Mouse (Mus musculus): Measurements from ENCODE around the gene Ccdc7a.
A peak's percentile ranks its signal among the peaks of the same experiment; 100 is the strongest.
"Not testable (repeated sequence)": the region's sequence is repeated elsewhere in the genome, so short reads cannot be mapped to it uniquely, and the experiment has no call there.

Gene Ccdc7a

DNA sequence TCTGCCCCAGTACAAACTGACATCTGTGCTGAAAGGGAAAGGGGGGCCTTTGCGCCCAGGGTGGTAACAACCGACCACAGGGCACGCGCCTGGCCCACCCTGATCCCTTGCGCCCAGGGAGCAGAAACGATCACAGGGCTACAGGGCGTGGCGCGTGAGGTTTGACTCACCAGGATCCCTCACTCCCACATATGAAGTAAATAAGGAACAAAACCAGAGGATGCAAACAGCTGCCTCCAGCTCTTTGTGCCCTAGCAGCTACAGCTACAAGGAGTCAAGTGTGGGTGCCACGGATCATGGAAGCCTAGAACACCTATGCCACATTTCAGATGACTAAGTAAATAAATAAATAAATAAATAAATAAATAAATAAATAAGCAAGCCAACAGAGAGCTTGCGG is at the start of gene Ccdc7a:
Gene Ccdc7a (minus strand): TSS at position 101 of the 400 bp plus-strand sequence.
- DNase-seq (ENCODE audit: low read depth, low spot score), result not testable (repeated sequence)

DNA sequence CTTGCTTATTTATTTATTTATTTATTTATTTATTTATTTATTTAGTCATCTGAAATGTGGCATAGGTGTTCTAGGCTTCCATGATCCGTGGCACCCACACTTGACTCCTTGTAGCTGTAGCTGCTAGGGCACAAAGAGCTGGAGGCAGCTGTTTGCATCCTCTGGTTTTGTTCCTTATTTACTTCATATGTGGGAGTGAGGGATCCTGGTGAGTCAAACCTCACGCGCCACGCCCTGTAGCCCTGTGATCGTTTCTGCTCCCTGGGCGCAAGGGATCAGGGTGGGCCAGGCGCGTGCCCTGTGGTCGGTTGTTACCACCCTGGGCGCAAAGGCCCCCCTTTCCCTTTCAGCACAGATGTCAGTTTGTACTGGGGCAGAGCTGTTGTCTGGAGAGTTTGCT is 1.5 kb upstream of the Ccdc7a start, which contains the start of gene Ccdc7b:
Gene Ccdc7b (plus strand): TSS at position 301 of the 400 bp plus-strand sequence.
- not testable (repeated sequence) for DNase-seq (ENCODE audit: low read depth, low spot score)

DNA sequence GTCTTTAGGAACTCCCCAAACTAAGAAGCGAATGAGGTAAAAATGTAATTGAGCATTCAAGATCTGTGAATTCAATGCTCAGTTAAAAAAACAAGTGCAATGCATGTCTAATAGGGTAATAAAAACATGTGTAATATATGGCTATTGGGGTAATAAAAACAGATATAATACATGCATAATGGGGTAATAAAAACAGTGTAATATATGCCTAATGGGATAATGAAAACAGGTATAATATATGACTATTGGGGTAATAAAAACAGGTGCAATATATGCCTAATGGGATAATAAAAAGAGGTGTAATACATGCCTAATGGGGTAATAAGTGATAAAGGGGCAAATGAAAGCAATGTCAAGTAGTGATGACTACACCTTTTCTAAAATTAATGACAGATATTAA is 73.9 kb downstream of the Ccdc7a start:
- DNase-seq (ENCODE audit: low read depth, low spot score), result no peak

DNA sequence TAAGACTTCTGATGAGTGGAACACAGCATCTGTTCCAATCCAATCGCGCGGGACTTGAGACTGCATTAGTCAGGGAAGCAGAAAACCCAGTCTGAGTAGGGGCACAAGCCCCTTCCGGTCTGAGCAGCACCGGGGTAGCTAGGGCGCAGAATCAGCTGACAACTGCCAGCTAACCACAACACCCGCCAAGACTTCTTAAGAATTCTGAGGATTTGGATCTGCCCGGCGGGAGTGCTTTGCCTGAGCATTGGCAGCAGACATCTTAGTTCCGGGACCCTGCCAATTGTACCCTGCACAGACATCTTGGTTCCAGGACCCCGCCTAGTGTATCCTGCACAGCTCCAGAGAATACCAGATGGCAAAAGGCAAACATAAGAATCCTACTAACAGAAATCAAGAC is 116.4 kb downstream of the Ccdc7a start:
- DNase-seq (ENCODE audit: low read depth, low spot score), result not testable (repeated sequence)

DNA sequence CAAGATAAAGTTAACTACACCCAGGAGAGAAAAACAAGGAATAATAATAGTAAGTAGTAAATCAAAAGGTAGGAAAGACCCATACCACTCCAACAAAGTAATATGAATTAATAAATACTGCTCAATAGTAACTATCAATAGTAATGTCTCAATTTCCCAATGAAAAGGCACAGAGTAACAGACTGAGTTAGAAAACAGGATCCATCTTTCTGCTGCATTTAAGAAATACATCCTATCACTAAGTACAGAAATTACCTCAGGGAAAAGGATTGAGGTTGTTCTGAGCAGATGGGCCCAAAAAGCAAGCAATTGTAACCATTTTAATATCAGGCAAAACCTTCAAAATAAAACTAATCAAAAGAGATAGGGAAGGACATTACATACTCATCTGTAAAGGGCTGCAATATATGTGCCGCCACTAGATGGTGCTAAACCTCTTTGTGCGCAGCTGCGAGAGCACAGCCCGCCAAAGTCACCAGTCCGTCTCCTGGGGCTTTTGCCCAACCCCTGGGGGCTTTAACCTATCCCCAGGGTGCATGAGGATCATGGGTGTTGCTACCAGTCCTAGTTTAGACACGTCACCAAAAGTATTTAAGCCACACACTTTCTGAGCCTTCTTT is 124.2 kb downstream of the Ccdc7a start:
- not testable (repeated sequence) for DNase-seq (ENCODE audit: low read depth, low spot score)

DNA sequence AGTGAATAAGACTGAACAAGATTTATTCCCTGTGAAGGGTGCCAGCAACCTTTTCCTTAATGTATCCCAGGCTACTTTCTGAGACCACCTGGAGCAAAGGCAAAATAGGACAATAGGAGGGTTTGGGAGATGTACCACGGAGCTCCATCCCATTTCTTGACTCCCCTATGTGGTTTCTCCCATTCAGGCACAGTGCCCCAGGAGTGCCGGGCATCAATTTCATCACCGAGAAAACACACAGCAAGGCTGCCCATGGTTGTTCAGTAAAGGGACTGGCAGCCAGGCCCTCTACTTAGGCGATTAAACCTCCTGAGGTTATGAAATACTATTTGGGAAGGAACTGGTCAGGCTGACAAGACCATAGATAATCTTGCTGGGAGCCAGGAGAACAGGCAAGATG is 131.9 kb downstream of the Ccdc7a start:
- DNase-seq (ENCODE audit: low read depth, low spot score), result no peak

DNA sequence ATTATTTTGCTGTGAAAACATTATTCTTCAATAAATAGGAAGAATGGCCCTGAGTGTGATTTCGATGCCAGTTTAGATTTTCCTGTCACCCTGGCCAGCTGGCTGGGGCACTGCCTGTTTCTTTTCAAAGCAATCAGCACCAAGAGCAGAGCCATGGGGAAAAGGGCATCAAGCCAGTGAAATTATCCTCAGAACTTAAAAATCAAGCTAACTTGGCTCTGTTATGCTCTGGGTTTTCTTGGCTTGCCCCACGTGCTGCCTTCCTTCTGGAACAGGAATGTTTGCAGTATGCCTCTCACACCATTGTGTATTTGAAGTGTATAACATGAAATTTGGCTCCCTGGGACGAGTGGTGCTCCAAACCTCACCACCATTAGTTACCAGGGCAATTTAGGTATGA is 182.6 kb downstream of the Ccdc7a start:
- DNase-seq (ENCODE audit: low read depth, low spot score), result no peak

DNA sequence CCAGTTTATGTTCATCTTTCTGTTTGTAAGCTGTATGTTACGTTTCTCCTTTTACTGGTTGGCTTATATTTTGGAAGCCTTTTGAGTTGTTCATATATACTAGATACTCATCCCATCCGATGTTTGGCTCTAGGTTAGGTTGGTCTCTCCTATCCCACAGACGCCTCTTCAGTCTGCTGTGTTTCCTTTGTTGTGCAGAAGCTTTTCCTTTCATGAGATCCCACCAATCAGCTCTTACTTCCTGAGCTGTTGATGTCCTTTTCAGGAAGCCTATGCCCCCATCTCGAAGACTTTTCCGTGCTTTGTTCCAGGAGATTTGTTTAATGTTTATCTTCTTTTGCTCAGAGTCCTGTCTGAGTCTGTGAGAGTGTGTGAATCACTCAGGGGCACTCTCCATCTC is 221.6 kb downstream of the Ccdc7a start:
- DNase-seq (ENCODE audit: low read depth, low spot score), result no peak

DNA sequence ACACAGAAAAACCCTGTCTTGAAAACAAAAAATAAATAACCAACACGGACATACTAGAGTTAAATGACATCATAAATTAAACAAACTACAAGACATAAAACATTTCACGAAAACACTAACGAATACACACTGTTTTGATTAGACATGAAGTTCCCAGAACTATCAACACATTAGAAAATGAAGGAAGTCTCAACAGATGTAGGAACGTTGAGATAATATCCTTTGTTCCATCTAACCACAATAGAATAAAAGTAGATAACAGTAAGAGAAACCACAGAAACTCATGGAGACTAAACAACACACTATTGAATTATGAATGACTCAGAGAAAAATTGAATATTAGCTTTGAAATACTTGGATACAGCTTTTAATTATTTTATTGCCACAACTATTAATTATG is 252.8 kb downstream of the Ccdc7a start:
- no peak for DNase-seq (ENCODE audit: low read depth, low spot score)

DNA sequence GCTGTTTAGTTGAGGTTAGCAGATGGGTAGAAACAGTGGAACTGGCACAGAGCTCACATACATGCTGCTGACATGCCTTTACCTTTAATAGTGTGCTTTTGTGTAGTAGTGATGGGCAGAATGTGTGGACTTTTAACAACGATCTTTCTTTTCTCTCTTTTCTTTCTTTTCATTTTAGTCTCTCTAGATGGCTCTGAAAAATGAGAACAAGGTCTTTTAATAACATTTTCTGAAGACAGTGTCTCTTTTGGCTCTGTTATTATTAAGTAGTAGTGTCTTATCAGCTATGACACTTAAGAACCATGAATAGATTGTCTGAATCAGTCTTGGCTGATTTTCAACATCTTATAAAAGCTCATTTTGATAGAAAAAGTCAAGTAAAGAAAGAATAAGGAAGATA is 266.7 kb downstream of the Ccdc7a start, which contains the start of gene Gm3952:
Gene Gm3952 (minus strand): TSS at position 101 of the 400 bp plus-strand sequence.
- no peak for DNase-seq (ENCODE audit: low read depth, low spot score)

DNA sequence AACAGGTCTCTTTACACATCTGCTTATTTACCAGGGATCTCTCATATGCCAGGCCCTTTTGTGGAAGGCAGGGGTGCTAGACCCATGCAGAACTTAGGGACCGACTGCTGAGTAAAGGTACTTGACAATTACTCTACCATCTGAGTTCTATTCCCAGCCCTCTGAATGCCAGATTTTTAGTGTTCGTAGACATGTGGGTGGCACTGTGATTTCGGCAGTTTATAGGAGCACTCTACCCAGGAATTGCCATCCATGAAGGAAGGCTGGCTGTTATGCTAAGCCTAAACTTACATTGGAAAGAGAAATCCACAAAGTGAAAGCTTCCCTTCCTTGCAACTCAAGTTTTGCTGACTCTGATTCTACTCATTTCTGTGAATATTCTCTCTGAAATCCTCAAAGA is 329.6 kb downstream of the Ccdc7a start:
- DNase-seq (ENCODE audit: low read depth, low spot score), result no peak

DNA sequence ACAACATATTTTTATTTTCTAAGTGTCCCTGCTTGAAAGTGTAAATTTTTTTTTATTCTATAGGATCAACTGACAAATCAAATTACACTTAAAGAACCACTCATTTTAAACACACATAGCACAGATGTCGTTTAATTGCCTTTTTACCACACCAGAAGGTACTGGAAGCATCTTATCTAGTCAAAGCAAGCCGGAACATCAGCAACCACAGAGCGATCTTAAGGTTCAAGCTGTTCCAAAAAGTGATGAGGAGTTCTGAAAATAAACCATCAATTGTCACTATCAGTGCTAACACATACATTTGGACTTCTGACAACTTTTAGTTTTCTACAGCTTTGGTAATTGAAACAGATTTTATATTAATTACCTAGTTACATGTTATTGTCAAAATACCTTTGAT is 331.2 kb downstream of the Ccdc7a start:
- DNase-seq (ENCODE audit: low read depth, low spot score), result no peak

DNA sequence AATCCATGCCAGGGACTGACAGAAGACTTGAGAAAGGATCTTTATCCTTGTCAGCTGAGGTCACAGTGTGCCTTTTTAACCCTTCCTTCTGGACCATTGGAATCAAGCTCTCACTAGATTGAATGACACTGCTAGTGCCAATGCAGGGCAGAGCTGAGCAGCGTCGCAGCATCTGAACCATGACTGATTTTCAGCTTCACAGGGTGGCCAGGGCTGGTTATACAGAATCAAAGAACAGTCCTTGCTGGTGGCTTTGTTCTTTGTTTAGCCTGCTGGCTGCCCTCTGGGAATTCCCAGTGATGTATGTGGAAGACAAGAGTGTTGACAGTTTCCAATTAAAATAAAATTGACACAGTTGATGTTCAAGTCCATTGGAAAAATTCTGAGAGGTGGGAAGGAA is 333.1 kb downstream of the Ccdc7a start:
- no peak for DNase-seq (ENCODE audit: low read depth, low spot score)

DNA sequence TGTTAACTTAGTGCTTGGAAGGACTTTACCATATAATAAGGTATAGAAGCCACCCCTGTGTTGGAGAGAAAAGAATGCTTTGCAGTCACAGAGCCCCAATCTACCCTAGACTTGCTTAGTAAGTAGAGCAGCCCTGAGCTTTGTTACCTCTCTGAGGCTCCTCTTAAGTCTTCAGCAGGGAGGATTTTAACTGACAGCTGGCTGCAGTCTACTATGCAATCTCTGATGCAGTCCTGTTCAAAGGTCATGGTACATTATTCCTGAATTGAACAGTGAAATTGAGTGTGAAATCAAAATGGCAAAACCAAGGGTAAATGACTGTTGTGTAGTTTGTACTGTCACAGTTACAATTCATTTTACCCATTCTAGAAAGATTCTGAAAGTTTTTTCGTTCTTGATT is 338.1 kb downstream of the Ccdc7a start:
- DNase-seq (ENCODE audit: low read depth, low spot score), result no peak

DNA sequence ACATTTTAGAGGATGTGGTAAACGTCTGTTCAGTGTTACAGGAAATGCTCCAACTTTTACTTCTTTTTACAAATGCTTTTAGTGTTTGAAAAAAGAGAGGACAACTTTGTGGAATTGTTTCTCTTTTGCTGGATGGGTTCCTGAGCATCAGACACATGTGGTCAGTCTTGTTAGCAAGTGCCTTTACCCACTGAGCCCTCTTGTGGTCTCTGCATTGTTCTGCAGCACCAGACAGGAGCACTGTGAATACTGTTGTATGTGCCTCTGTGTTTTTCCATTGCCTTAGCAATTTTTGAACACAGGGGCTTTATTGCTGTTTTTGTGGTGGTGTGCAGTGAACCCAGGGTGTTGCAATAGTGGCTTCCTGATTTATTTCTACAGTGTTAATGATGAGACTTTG is 340.5 kb downstream of the Ccdc7a start:
- DNase-seq (ENCODE audit: low read depth, low spot score), result peak; percentile 17

DNA sequence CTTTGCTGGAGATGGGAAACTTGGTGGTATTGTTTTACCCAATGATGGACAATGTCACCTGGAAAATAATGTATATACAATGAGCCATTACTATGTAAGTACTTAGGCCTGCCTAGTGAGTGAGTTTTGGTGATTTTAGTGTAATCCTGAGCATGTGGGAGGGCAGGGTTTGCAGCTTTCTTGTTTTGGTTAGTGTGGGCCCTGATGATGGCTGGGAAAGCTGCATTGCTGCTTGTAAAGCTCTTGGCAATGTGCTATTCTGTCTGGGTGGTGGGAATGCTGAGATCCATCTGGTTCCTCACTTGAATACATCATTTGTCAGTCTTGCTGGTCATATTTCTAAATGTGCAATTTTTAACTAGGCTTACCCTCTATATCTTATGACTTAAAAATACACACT is 349.1 kb downstream of the Ccdc7a start:
- DNase-seq (ENCODE audit: low read depth, low spot score), result no peak

DNA sequence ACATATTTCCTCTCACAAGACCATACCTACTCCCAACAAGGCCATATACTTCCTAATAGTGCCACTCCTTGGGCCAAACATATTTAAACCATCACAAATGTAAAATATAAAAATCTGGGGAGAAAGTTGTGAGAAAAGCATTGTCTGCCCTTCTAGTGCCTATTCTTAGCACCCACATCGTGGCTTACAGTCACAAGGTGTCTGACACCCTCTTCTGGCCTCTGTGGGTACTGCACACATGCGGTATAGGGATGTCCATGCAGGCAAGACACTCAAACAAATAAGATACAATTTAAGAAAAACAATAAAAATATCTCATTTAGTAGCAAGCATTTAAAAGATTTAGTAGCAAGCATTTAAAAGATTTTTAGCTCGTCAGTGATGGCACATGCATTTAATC is 356.1 kb downstream of the Ccdc7a start:
- peak; percentile 43 for DNase-seq (ENCODE audit: low read depth, low spot score)

DNA sequence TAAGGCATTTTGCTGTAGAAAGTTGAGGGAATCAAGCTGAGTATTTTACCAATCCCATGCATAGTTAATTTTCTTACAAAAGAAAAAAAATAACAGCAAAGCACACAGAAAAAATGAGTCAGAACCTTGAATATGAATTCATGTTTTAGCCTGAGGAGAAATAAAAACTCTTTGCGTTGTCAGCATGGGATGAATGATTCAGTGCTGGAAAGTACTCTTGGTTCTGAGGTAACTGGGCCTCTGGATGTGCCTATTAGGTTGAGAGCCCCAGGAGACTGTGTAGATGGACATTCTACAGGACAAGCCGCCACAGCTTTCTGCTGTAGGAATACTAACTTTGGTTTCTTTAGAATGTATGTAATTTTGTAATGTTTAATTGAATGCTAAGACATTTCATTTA is 360.5 kb downstream of the Ccdc7a start:
- no peak for DNase-seq (ENCODE audit: low read depth, low spot score)

DNA sequence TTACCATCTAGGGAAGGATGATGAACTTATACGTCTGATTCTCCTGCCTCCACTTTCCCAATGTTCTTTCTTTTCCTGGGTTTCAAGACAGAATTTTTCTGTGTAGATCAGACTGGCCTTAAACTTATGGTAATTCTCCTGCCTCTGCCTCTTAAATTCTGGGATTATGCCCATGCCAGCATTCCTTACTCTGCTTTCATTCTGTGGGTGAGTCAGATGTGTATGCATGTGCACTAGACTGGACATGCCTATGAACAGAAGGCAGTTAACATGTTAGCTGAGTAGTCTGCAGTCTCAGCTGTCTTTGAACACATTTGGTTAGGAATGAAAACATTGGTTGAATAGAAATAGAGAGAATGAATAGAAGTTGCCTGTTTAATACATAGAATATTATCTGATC is 360.9 kb downstream of the Ccdc7a start:
- no peak for DNase-seq (ENCODE audit: low read depth, low spot score)

DNA sequence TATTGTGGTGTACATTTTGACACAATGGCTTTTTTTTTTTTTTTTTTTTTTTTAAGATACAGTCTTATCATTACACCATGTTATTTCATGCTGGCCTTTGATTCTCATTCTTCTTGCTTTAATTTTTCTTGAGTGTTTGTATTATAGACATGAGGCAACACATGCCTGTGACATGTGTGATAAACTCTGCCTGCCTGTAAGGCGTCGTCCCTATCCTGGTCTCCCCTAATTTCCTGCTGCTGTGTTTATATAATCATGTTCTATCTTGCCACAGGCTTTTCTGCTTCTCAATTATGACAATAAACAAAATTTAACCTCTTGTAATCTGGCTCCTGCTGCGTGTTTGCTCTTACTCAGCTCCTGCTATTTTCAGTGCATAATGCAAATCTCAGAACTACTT is 367.4 kb downstream of the Ccdc7a start:
- no peak for DNase-seq (ENCODE audit: low read depth, low spot score)

DNA sequence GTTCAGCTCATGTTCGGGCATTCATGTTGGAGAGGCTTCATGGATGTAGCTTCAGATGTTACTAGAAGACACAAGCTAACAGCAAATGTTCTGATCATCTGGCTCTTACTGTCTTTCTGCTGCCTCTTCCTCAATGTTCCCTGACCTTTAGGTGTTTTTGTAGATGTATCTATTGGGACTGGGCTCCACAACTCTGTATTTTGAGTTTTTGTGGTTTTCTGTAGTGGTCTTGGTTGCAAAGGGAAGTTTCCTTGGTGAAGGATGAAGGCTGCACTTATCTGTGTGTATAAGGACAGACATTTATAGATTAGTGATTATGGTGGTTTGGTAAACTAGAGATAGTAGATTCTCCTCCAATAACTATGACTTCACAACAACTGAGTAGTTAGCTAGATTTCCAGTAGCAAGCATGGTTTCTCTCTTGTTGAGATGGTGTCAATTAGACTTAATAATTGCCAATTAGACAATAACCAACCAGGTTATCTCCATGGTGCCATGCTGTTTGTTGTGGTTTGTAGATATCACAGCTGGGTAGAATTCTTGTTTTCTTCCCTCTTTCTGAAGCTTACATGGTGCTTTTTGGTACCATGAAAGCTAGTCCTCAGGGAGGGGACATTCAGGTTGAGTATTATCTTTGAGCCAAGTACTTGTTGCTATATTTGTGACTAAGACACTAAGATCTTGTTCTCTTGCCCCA is 368.5 kb downstream of the Ccdc7a start:
- DNase-seq (ENCODE audit: low read depth, low spot score), result no peak

DNA sequence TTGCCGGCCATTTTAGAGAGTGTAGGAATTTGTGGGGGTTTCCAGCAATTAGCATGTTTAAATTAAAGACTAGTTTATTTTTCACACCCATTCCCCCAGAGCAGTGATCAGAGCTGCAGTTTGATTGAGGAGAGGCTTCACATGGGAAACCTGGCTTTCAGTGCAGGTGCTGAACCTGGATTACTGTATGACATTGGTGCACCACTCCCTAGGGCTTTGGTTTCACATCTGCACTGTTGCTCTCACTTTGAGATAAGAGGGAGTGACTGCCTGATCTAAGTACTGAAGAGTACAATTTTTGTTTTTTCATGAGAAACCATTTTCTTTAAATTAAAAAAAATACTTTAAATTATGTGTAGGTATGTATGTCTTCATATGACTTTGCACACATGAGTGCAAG is 375.3 kb downstream of the Ccdc7a start:
- no peak for DNase-seq (ENCODE audit: low read depth, low spot score)

DNA sequence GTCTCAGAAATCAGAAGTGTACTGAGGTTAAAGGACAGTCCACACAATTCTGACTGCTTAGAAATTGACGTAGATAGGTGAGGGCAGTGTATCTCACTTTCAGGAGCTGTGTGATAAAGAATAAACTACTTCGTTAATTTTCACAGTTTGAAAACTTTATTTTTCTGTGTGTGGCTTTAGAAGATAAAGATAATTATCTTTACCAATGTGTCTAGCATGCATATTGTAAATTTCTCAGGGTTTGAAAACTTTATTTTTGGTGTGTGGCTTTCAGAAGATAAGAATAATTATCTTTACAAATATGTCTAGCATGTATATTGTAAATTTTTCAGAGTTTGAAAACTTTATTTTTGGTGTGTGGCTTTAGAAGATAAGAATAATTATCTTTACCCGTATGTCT is 376.6 kb downstream of the Ccdc7a start:
- no peak for DNase-seq (ENCODE audit: low read depth, low spot score)

All from retina, postnatal 7 days (tissue).